Mouse (Mus musculus) cerebellum, adult 11 months (tissue): ENCODE results near the gene Btaf1.
"Not testable (repeated sequence)": the region's sequence is repeated elsewhere in the genome, so short reads cannot be mapped to it uniquely, and the experiment has no call there.

Experiments
- DNase-seq: peaks from one replicate; pipeline ENCODE4 v3.0.0; 2022

Gene Btaf1

DNA sequence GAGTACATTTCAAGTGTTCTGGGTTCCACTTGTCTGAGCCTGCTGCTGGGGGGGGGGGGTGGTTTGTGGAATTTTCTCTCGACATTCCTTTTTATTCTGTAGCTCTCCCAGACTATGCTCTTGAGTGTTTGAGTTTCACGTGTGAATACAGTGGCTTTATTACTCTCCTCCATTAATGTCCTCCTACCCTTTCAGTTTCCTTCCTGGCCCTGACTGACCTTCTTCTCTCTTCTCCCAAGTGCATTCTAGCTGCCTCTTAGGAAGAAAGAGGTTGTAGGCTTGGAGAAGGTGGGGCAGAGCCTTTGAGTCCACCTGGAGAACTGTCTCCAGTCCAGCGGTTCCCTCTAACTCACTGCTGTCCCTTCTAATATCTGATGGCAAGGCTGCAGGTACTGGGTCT, 2.9 kb upstream of the Btaf1 start:
- no peak for DNase-seq

- no peak for DNase-seq
These were observed 816 bp downstream of the Btaf1 start for GRCm38 (mm10) chr19:36926553-36927236.

- DNase-seq = no peak
These were observed 2.0 kb downstream of the Btaf1 start for GRCm38 (mm10) chr19:36927800-36928361.

- no peak for DNase-seq
These were observed 3.9 kb downstream of the Btaf1 start for GRCm38 (mm10) chr19:36929816-36930215.

DNA sequence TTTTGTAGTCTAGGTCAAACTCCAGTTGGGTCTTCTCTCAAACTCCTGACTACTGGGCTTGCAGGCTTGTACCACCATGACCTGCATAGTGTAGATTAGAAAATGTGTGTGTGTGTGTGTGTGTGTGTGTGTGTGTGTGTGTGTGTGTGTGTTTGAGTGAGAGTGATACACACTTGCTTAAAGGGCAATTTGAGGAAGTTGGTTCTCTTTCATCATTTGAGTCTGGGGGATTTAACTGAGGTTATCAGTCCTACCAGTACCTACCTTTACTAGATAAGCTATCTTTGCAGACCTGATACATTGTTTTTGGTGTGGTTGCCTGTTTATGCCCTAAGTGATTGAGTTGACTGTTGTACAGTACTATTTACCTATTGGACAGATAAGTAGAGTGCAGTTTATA, 6.2 kb downstream of the Btaf1 start:
- no peak for DNase-seq

GRCm38 (mm10) chr19:36932613-36933012, 6.7 kb downstream of the Btaf1 start:
- no peak for DNase-seq

- DNase-seq = no peak
These were observed 10.4 kb downstream of the Btaf1 start for GRCm38 (mm10) chr19:36936285-36936684.

- no peak for DNase-seq
These were observed 12.1 kb downstream of the Btaf1 start for GRCm38 (mm10) chr19:36938008-36938407.

- DNase-seq = no peak
These were observed 14.2 kb downstream of the Btaf1 start for GRCm38 (mm10) chr19:36940064-36940463.

- DNase-seq = no peak
These were observed 27.8 kb downstream of the Btaf1 start for GRCm38 (mm10) chr19:36953637-36954206.

GRCm38 (mm10) chr19:36958331-36958730, 32.5 kb downstream of the Btaf1 start:
- DNase-seq = no peak

DNA sequence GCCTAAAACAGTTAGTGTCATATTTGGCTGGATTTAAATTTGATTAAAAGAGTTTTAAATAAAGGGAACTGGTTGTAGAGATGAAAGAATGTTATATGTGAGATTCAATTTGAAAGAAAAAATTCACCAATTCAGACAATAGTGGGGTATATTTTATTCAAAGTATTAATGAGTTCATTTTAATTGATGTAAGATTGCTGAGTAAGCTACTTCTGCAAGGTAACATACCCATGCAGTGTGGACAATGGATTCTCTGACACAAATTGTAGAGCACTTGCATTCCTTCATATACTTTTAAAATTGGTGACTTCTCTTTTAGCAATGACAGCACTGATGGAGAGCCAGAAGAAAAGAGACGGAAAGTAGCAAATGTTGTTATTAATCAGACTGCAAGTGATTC, 35.4 kb downstream of the Btaf1 start:
- no peak for DNase-seq

GRCm38 (mm10) chr19:36962544-36963260, 36.8 kb downstream of the Btaf1 start:
- not testable (repeated sequence) for DNase-seq

GRCm38 (mm10) chr19:37004557-37004956, 78.7 kb downstream of the Btaf1 start:
- no peak for DNase-seq

GRCm38 (mm10) chr19:37009878-37010281, 84.0 kb downstream of the Btaf1 start:
- no peak for DNase-seq

DNA sequence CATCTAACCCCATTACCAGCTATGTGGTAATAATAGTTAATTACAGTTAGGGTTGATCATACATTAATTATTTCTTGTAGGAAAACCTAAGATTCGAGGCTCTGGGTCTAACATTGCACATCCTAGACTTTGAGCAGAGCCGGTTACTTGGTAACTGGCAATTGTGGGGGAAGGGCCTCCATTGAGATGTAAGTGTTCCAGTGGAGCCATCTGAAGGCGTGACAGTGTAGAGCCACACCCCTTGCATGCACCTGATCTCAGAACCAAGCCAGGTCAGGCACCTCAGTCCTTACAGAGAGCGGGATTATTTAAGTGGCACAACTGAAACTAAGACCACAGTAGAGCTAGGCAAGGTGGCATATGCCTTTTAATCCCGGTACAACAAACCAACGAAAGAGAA, 87.6 kb downstream of the Btaf1 start:
- no peak for DNase-seq

DNA sequence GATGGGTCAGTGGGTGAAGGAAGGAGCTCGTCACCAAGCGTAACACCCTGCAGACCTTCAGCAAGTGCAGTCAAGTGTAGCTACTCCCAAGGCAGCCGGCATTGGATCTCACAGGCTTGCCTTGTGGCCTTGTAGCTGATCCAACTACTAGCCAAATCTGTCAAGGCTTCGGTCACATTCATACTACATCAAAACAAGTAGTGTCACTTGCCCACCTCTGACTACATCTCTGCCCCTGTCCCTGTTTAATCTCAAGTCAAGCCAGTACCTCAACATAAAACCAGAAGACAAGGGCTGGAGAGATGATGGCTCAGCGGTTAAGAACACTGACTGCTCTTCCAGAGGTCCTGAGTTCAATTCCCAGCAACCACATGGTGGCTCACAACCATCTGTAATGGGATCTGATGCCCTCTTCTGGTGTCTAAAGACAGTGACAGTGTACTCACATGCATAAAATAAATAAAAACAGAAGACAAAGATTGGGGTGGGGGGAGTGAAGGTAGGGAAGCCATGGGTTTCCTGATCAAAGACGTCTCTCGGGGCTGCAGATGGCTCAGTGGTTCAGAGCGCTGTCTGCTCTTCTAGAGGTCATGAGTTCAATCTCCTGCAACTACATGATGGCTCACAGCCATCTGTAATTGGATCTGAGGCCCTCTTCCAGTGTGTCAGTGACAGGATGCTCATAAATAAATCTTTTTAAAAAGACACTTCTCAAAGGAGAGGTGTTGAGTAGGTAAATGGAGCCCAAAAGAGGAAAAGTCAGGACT, 88.5 kb downstream of the Btaf1 start:
- no peak for DNase-seq

- no peak for DNase-seq
These were observed 91.0 kb downstream of the Btaf1 start for GRCm38 (mm10) chr19:37016890-37017289.

DNA sequence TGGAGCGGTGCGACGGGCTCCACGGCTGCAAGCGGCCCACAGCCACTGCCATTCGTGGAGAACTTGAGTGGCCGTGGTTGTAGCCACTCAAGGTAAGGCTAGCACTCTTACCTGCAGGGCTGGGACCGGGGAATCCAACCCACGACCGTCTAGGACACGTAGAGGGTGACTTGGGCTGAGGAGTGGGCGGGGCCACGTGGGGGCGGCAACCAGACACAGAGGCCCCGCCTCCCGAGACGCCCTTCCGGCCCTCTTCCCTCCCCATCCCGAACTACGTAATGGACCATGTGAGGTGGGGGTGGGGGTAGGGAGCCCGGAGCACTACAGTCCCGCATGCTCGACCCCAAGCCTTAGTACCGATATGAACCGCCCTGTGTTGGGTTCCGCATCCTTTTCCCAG, 92.5 kb downstream of the Btaf1 start:
- DNase-seq = no peak

DNA sequence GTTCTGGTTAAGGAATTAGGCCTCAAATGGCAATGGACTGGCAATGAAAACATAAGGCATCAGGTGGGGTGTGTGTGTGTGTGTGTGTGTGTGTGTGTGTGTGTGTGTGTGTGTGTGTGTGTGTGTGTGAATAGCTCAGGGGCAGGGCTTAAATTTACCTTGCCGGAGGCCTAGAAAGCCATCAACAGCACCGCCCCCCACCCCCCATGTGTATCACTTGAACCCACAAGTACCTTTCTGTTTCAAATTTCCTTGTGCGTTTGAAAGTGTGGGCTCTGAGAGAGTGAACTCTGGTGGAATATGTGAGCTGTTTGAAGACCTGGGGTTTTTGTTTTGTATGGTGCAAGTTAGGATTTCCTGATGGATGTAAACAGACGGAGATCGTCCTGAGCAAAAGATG, 93.1 kb downstream of the Btaf1 start:
- no peak for DNase-seq

- no peak for DNase-seq
These were observed 94.7 kb downstream of the Btaf1 start for GRCm38 (mm10) chr19:37020531-37020930.

DNA sequence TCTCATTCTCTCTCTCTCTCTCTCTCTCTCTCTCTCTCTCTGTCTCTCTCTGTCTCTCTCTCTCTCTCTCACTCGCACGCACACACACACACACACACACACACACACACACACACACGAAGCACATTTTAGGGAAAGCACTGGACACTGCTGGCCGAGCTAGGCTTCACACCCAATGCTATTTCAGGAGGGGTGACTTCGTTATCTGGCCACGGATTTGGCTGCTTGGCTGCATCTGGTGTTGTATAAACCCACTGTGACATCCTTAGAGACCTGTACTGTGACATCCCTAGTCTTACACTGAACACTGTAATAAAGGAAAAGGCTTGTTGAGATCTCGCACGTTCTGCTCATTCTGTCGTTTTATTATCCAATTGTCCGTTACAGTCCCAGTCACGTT, 95.1 kb downstream of the Btaf1 start:
- DNase-seq = no peak

GRCm38 (mm10) chr19:37022146-37022545, 96.3 kb downstream of the Btaf1 start:
- no peak for DNase-seq
